ENCODE assay signal across 16 mouse cellular contexts in genomic region chr3:116801755-116802154, GRCm38 (mm10). TPM values are rescaled to one million over a fixed set of nuclear protein-coding genes. Genes with fewer than 3 reads are reported as not detected.
DNase-seq lines count a peak whose midpoint lies in the region; ATAC-seq and TF ChIP-seq lines count a peak whose summit lies in the region.
"Had no signal": no experiment of that assay in that cellular context is flagged by ENCODE, and none has a peak within 500 bp of the region (broad histone marks: within the 10 kb centered on the region; RNA-seq: fewer than 3 reads in every experiment).

No protein-coding gene starts in this region.

- intact Hi-C loops in gastrocnemius, adult 2 months (cut with DNase I): no loop called here
- intact Hi-C loops in gastrocnemius, postnatal 14 days (cut with DNase I; ENCODE audit: low total_unique reads): no loop called here

- peak overlapping the region; percentile 98 for H3K27ac ChIP-seq in gastrocnemius, adult 2 months
- peak overlapping the region; percentile 30; the same call in 1 of the 2 replicates for H3K27ac ChIP-seq in liver, embryonic 13.5 days
- H3K27ac ChIP-seq in kidney, embryonic 14.5 days (ENCODE audit: low read depth, low read length): no peak overlapping the region
- H3K27ac ChIP-seq: forebrain, embryonic 10.5 days; hindbrain, embryonic 15.5 days; layer of hippocampus, adult 2 months had no signal

- H3K27me3 ChIP-seq in liver, embryonic 13.5 days: no peaks in the 10 kb centered on the region
- H3K27me3 ChIP-seq in kidney, embryonic 14.5 days (ENCODE audit: control insufficient read depth, insufficient read depth, low read length): no peaks in the 10 kb centered on the region
- H3K27me3 ChIP-seq: hindbrain, embryonic 15.5 days had no signal

- ATAC-seq in liver, embryonic 13.5 days (ENCODE audit: low read depth): peak; percentile 49
- ATAC-seq in kidney, embryonic 14.5 days (ENCODE audit: low FRiP score, low TSS enrichment): peak; percentile 48; the same call in 1 of the 2 replicates
- ATAC-seq: activated CD4-positive, CD25-positive, alpha-beta regulatory T cell, adult 4 months had no signal

- peaks cover 9% of the 10 kb centered on the region for H3K4me1 ChIP-seq in liver, embryonic 13.5 days (replicated peaks)
- peaks cover 10% of the 10 kb centered on the region; the same call in 1 of the 2 replicates for H3K4me1 ChIP-seq in kidney, embryonic 14.5 days (ENCODE audit: control insufficient read depth, insufficient read depth, low read length)

- no peaks in the 10 kb centered on the region for H3K9me3 ChIP-seq in liver, embryonic 13.5 days (replicated peaks)
- no peaks in the 10 kb centered on the region for H3K9me3 ChIP-seq in kidney, embryonic 14.5 days (ENCODE audit: control insufficient read depth, low read length)
- H3K9me3 ChIP-seq: forebrain, embryonic 10.5 days; hindbrain, embryonic 15.5 days had no signal

- peak overlapping the region; percentile 82 for H3K4me3 ChIP-seq in gastrocnemius, adult 2 months
- H3K4me3 ChIP-seq in liver, embryonic 13.5 days (replicated peaks): no peak overlapping the region
- no peak overlapping the region for H3K4me3 ChIP-seq in kidney, embryonic 14.5 days (ENCODE audit: low read length)
- H3K4me3 ChIP-seq: forebrain, embryonic 10.5 days; hindbrain, embryonic 15.5 days; layer of hippocampus, adult 2 months had no signal

- 58% methylated on average over 8 of the region's 8 CpGs for WGBS in liver, embryonic 13.5 days (ENCODE audit: insufficient replicate concordance)
- WGBS in kidney, embryonic 14.5 days: 27% methylated on average over 8 of the region's 8 CpGs

- no peak overlapping the region for H3K4me2 ChIP-seq in liver, embryonic 13.5 days
- no peak overlapping the region for H3K4me2 ChIP-seq in kidney, embryonic 14.5 days (replicated peaks; ENCODE audit: low read depth, low read length)
- H3K4me2 ChIP-seq: hindbrain, embryonic 15.5 days had no signal

- no peak for TF ChIP-seq CTCF in gastrocnemius, adult 2 months (IDR thresholded peaks at IDR 0.05)

- no peaks in the 10 kb centered on the region; the same call in 1 of the 2 replicates for H3K36me3 ChIP-seq in liver, embryonic 13.5 days
- peaks cover 8% of the 10 kb centered on the region; the same call in 1 of the 2 replicates for H3K36me3 ChIP-seq in kidney, embryonic 14.5 days (ENCODE audit: control insufficient read depth, insufficient read depth, low read length)
- H3K36me3 ChIP-seq: forebrain, embryonic 10.5 days had no signal

- no peak overlapping the region for H3K9ac ChIP-seq in liver, embryonic 13.5 days
- H3K9ac ChIP-seq in kidney, embryonic 14.5 days (ENCODE audit: low read depth, low read length): no peak overlapping the region
- H3K9ac ChIP-seq: hindbrain, embryonic 15.5 days had no signal

- peak; percentile 55 for DNase-seq in gastrocnemius, adult 2 months
- DNase-seq in gastrocnemius, postnatal 14 days: no peak
- no peak for DNase-seq in liver, embryonic 13.5 days
- no peak for DNase-seq in liver
- DNase-seq in yolk sac, embryonic 10.5 days (ENCODE audit: low spot score): peak; percentile 28
- DNase-seq in frontal cortex, adult 2 months (ENCODE audit: extremely low spot score in 1 of 2, low spot score in 1 of 2): no peak
- no peak for DNase-seq in urinary bladder, postnatal 36 days (ENCODE audit: low spot score in 2 of 2)
- DNase-seq: cerebellum, adult 11-12 months; lung, adult 2 months; right cerebral cortex, adult 18-20 months; thymus, adult 2 months had no signal

RNA-seq across cellular contexts. Expression of gene Agl, which starts 6.2 kb away (rescaled TPM):
- total RNA-seq in gastrocnemius, adult 2 months (2021): 1,000 to 10,000 TPM in 1 of 2 experiments, 100 to 1,000 TPM in 1; 657 to 1,000 TPM
- 100 to 1,000 TPM; 546 to 661 TPM for total RNA-seq in gastrocnemius, postnatal 14 days (2021)
- 4.4 and 6.0 TPM in 2 replicates for polyA plus RNA-seq in liver, embryonic 13.5 days (2015; fragmentation: Nextera tagmentation; extraction: Ambion mirVana)
- 13.0 and 22.2 TPM in 2 replicates for polyA plus RNA-seq in kidney, embryonic 14.5 days (2014; fragmentation: Nextera tagmentation; extraction: Ambion mirVana)
- polyA plus RNA-seq in frontal cortex, adult 2 months (2012; rRNA removed): 14.2 and 14.4 TPM in 2 replicates

RNA-seq across cellular contexts. Expression of gene Frrs1, which starts 57.5 kb away (rescaled TPM):
- total RNA-seq in gastrocnemius, adult 2 months (2021): 1 to 10 TPM; 1.9 to 2.7 TPM
- total RNA-seq in gastrocnemius, postnatal 14 days (2021): 1 to 10 TPM; 2.1 to 2.3 TPM
- 37.6 and 46.4 TPM in 2 replicates for polyA plus RNA-seq in liver, embryonic 13.5 days (2015; fragmentation: Nextera tagmentation; extraction: Ambion mirVana)
- polyA plus RNA-seq in kidney, embryonic 14.5 days (2014; fragmentation: Nextera tagmentation; extraction: Ambion mirVana): 20.2 and 21.2 TPM in 2 replicates
- 1.2 and 1.7 TPM in 2 replicates for polyA plus RNA-seq in frontal cortex, adult 2 months (2012; rRNA removed)

Comparison
In these comparisons a context has a peak if more than half of its experiments do, and no peak if none do; other contexts are left out.
1. DNase-seq: peak in gastrocnemius, adult 2 months (single experiment) and yolk sac, embryonic 10.5 days (single experiment); none in gastrocnemius, postnatal 14 days (single experiment), liver, embryonic 13.5 days (single experiment), liver (single experiment), frontal cortex, adult 2 months (0 of 2) and urinary bladder, postnatal 36 days (0 of 2).